Mouse (Mus musculus) spleen, adult 2 months (tissue): Measurements from ENCODE around the gene Zcchc2.

Source experiments
- CTCF ChIP-seq: fragments of 200-500 bp; IDR thresholded peaks from 2 replicates; pipeline ENCODE4 v1.5.1; 2011; ENCODE audit warnings: mild to moderate bottlenecking, inconsistent platforms; ENCODE audit not compliant: insufficient read depth, insufficient read length, insufficient replicate concordance; ENCODE audit errors: extremely low read depth
- POLR2A ChIP-seq: fragments of 200-500 bp; IDR thresholded peaks from 2 replicates; pipeline ENCODE4 v1.6.1; 2011; ENCODE audit warnings: low read depth, low read length, inconsistent platforms

- TF ChIP-seq POLR2A, result no peak
- no peak for TF ChIP-seq CTCF
These were observed 53.0 kb downstream of the Zcchc2 start for GRCm38 (mm10) chr1:106043053-106043820.
